Mouse (Mus musculus) hematopoietic stem cell, adult 5-6 weeks (primary cell): Measurements from ENCODE around the gene Car8. TPM values are rescaled to one million over a fixed set of nuclear protein-coding genes. Genes with fewer than 3 reads are reported as not detected.
A peak's percentile ranks its signal among the peaks of the same experiment; 100 is the strongest.
"Not testable (repeated sequence)": the region's sequence is repeated elsewhere in the genome, so short reads cannot be mapped to it uniquely, and the experiment has no call there.

Source experiments
- ATAC-seq, 2 experiments: fragments of 125-278 bp in 1 of 2; replicated peaks in 1 of 2; 2 replicates each; pipeline ENCODE4 v1.8.0; 2016 to 2017; ENCODE audit warnings: inconsistent platforms in 2 of 2, mild to moderate bottlenecking in 2 of 2, moderate number of reproducible peaks in 2 of 2, low read depth in 1 of 2, moderate TSS enrichment in 1 of 2; ENCODE audit not compliant: low FRiP score in 2 of 2, poor library complexity in 2 of 2, severe bottlenecking in 2 of 2, insufficient read depth in 1 of 2, low TSS enrichment in 1 of 2
- total RNA-seq: library from RNA; stranded (forward); fragments of 172-1452, 232-1000 nt; gene quantifications from 2 replicates; pipeline ENCODE4 v1.2.3, GENCODE M21; 2017

Gene Car8
- total RNA-seq, 1 experiment from 2014 or later, result not detected

DNA sequence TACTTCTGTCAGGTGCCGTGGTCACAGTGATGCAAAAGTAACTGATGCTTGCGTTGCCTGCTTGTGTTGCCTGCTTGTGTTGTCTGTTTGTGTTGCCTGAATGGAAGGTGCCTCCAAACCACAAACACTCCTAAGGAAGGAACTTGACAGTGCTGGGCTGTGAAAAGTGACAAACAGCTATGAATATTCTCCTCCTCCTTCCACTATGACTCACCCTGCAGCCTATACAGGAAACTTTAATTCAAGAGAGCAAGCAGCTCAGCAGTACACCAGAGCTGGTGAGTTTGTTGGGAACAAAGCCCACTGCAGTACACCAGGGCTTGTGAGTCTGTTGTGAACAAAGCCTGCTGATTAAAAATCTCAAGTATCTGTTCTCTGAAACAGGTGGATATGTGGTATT lies 28.4 kb downstream of the Car8 start:
- no peak for ATAC-seq

DNA sequence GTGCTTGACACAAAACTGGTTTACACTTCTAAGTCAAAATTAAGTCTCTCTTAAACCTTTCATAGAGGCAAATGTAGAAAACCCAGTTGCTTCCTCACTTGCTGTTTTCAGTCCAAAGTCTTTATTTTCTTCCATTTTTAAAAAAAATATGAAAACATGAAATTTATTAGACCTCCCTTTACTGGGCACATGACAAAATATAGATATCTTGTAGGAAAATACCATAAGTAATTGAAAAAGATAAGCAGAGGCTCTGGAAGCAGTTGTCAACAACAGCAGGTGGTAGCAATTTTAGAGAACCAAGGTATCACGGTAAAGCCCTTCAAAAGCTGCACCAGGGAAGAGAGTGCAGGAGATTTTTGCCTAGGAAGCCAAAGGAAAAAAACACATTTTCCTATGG lies 30.9 kb downstream of the Car8 start:
- ATAC-seq, result no peak

DNA sequence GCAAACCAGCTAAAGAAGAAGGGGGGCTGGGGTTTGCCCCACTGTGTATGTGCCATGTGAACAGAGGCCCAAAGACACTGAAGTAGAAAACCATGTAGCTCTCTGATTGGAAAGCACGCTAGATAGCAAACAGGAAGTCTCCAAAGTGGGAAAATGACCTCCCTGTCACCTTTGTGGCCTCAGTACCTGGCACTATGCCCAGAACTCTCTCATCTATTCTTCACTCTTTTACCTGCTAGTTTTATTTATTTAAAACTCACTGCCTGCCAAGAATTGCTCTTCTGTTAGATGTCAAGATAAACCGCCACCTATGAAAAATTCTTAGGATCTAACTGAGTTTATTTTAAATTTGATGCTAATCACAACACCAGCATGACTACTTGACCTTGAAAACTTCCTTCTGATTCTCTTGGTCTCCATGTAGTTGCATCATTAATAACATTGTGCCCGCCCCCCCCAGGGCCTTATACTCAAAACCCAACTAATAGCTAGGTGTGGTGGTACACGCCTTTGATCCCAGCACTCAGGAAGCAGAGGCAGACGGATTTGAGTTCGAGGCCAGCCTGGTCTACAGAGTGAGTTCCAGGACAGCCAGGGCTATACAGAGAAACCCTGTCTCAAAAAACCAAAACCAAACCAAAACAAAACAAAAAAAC lies 31.8 kb downstream of the Car8 start:
- ATAC-seq, result no peak

DNA sequence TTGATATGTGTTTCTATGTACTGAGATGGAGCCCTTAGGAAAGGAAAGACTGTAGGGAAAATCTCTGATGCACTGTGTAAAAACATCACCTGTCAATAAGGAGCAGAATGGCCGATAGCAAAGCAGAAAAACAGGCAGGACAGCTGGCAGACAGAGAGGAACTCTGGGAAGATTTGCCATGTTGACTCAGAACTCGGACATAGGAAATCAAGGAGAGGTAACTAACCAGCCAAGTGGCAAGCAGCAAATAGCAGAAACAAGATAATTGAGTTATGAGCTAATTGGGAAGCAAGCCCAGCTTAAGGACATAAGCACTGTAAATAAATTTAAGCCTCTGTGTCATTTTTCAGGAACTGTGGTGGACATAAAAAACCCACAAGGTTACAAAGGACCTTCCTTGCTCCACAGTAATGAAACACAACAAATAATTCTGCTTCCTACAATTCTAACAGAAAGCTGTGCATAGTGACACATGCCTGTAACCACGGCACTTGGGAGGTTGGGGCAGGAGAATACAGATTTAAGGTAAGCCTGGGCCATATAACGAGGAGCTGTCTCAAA lies 33.7 kb downstream of the Car8 start:
- ATAC-seq, result 0 out of 4 replicates have a peak, but pooled peaks of 1 of the 2 experiments have one; percentile 25

DNA sequence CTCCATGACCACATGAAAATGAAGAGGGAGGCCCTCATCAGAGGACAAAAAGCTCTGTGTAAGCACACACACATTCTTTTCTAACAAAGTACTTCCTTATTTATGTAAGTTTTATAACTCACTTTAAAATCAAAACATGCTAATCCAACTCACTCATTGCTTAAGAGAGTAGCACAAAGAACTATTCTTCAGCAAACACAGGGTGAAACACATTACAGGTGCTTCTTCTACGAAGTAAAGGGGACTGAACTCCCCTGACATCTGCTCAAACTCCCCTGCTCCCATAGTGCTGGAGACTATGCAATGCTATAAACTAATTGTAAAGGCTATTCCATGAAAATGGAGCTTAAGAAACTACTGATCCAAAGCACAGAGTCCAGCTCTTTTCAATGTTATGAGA lies 35.5 kb downstream of the Car8 start:
- no peak for ATAC-seq

DNA sequence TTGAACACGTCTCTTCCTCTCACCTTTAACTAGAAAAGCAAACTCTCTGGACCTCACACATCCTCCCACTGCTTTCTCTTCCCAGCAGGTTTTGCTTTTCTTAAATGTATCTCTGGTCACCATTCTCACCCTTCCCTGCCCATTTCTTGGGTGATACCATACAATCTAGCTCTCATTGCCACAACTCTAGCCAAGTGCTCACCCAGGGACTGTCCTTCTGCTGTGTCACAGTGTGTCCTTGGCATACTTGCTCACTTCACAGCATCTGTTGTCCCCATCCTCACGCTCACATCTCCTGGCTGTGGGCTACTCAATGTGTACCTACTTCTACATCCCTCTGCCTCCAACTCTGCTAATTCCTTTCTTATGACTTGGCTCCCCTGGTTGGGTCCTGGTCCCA lies 37.2 kb downstream of the Car8 start:
- no peak for ATAC-seq

DNA sequence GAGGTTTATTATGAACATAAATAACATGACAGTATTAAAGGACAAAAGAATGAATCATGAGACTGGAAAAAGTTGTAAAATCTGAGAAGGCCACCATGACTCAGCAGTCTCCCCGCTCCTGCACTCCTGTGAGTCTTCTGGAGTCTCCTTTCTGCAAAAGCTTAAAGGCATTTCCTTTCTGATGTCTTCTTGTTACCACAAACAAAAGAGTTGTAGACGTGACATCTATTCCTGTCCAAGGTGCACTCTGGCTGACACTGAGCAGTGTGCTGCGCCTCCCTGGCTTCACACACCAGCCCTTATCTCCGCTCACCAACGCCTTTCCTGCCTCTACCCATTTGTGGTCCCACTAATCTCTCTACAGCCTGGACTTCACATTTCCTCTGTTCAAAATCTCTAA lies 38.8 kb downstream of the Car8 start:
- peak; percentile 79 to 88 for ATAC-seq

DNA sequence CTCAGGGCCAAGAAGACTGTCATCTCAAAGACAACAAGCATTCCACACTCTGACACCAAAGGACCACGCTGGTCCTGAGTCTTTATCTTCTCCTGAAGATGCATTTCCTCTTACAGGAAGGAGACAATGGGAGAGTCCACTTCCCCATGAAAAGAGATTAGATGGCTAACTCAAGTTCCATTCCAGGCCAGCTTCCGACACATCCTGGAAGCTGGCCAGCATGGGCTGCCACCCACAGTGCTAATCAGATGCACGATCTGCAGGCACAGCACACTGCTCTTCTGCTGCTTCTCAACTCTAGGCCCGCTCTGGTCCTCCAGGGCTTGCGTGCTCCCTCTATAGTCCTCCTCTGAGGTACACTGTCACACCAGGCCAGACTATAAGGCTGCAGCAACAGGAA lies 40.8 kb downstream of the Car8 start:
- ATAC-seq, result 0 out of 4 replicates have a peak, but pooled peaks of 1 of the 2 experiments have one; percentile 21

DNA sequence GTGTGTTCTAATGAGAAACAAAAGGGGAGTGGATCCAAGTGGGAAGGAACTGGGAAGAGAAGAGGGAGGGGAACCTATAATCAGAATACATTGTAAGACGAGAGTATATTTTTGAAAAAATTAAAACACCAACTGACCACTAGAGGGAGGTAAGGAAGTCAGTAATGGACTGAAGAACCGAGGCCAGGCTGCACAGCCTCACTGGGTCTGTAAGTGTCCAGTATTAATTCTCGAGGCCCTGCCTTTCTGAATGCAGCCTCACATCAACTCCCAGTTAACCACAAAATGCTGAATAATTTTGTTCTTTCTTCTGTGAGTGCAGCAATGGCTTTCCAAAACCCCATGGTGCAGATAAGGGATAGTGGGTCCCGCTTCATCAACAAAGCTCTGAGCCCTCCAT lies 48.4 kb downstream of the Car8 start:
- ATAC-seq, result no peak

DNA sequence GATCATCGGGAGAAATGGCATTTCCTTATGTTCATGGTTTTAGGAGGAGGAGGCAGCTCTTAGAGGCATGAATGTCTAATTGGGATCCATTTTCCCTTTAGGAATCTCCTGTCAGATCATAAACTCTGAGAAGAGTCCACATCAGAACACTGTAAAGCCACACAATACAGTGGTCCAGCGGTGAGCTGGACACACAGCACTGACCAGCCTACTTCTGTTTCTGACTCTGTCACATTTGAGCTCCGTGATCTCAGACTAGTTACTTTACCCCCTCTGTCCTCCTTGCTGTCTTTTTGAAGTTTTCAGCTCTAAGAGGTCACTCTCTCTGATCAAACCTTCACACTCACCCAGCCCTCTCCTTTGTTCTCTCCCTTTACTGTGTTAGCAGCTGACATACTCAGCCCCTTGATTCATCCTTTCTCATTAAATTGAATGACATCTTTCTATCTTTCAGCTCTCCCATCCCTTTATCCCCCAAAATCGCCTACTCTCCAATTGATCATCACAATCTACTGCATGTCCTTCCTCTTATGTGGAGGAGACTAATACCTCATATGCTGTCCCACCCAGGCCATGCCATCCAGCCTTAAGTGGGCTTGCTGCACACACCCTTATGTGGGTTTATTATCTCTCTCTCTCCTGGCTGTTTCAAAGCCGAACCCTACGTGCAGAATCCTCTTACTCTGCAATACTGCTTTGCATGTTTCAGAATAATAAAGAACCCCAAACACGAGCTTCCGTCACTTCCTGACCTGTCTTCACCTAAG lies 51.7 kb downstream of the Car8 start:
- no peak for ATAC-seq

DNA sequence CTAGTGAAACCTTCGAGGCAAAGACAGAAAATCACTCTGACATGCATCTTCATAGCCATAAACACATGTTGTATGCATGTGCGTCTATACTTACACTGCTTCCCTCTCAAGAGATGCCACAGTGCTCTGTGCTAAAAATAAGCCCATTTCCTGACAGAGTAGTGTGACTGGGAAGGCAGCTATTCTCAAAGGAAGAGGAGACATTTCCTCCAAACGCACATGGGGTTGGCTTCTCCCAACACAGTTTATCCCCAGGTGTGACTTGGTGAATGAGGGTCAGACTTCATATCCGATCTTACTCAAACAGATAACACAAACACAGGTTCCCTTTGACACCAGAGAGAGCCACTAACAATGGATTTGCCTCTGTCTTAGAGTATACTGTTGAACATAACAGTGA lies 58.3 kb downstream of the Car8 start:
- no peak for ATAC-seq

DNA sequence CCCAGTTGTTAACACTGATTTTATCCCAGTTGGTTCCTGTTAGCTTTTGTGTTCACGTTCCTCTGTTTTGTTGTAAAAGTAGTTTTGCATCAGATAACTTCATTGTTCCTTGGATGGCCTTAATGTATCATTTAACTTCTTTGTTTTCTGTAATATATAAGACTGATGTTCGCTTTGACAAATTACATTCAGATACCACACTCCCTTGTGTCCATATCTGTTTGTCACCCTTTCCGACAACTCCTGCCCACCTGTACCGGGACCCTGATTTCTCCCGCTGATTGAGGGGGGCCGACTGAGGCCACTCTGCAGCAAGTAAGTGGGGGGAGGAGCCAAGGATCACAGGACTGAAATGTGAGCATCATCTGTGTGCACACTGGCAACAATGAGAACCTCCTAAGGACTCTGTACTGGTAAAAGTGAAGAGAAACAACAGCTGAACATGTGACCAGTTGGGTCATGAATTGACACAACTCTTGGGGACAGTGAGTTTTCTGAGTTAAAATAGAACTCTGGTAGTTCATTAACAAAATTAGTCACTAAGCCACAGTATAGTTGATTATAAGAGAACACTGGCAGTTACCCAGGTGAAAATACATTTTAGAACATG lies 84.1 kb downstream of the Car8 start:
- ATAC-seq, result no peak

DNA sequence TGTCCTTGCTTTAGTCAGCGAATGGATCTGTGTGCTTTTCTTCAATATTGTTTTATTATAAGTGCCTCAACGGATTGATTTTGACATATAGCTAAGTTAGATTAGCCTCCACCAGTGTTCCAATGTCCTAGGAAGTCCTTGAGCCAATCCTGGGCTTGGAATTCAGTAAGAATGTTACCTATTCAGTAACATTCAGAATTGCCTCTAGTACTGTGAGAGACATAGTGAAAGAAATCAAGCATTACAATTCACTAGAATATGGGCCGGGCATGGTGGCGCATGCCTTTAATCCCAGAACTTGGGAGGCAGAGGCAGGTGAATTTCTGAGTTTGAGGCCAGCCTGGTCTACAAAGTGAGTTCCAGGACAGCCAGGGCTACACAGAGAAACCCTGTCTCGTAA lies 84.9 kb downstream of the Car8 start:
- not testable (repeated sequence) for ATAC-seq

DNA sequence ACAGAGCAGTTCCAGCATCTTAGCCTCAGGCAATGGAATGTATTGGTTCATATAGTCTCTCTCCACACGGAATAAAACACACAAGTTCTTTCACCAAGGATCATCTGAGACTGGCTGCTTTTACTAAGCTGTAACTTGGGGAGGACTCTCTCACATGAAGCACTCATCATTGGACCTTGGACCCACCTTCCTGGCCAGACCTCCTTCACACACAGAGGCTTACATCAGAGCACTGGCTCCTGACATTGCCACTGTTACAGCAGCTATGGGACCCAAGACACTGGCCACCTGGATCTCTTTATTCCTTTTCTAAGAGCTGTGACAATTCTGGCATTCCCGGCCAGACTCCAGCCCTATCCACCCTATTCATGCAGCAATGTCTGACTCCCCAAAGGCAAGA lies 101.4 kb downstream of the Car8 start:
- no peak for ATAC-seq

DNA sequence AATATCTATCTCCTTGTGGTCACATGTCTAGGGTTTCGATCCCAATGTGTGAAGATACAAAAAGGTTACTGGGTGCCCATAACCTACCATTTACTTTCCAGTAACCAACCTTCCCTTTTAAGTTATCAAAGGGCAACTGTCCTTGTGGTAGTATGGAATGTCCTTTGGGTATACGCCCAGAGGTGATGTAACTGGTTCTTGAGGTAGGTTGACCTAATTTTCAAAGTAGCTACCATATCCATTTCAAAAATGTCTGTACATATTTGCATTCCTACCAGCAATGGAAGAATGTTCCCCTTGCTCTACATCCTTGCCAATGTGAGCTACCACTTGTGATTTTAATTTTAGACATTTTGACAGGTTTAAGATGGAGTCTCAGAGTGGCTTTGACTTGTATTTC lies 106.8 kb downstream of the Car8 start:
- no peak for ATAC-seq

DNA sequence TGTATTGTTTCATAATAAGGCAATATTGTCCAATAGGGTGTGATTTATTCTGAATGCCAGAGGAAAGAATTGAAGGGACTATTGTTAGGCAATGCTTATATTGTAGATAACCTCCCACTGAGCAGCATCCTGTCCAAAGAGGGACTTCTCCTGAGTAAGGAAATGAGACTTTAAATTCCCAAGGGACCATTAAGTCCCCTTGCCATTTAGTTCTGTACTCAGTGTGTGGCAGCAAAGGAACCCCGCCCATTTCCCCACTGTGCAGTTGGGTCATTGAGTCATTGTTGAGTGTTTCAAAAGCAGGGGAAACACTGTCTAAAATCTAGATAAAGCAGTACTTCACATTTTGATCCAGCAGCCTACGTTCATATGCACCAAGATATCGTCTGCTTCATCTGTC lies 125.3 kb downstream of the Car8 start:
- no peak for ATAC-seq

DNA sequence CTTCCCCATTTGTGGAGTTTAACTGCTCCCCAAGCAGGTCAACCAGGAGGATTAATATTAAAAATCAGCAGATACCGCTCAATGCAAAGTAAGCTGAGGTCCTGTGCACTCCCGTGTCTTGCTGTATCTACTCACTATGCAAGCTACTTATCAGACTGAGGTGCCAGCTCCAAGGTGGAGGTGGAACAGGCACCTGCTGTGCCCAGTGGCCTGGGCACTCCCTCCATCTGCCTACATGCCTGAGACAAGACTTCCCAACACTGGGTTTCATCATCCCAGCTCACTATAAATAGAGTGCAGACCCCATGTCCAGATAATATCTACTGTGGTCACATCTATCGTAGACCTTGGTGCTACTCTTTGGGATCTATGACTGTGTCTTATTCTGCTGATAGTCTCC lies 127.0 kb downstream of the Car8 start:
- no peak for ATAC-seq

DNA sequence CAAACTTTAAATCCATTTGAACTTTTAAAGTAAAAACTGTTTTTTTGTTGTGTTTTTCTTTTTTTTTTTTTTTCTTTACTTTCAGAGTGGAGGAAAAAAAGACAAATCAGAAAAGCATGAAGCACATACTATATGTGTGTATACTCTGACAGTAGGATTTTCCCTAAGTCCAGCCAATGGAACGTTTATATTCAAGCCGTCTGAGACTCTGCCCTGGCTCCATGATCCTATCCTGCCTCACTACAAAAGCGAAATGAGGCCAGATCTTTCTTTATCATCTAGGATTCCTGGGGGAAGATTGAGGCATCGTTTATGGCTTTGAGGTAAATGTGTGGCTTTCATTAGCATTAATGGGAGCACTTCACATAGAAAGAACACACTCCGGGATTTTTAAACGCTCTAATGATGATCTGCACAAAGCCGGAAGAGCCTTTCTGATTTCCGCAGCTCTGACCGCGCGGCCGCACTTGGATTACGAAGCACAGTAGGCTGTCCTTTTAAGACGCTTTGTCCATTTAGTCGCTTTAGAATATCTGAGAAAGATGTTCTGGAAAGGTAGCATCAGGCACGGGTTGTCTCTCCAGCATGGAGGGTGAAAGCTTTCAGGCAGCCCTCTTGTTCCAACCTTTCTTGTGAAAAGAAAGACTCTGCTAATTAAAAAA lies 128.8 kb downstream of the Car8 start:
- no peak for ATAC-seq
